Mouse (Mus musculus) liver, embryonic 15.5 days (tissue): ENCODE measurements around the gene Mul1. TPM values are rescaled to one million over a fixed set of nuclear protein-coding genes. Genes with fewer than 3 reads are reported as not detected.
A peak's percentile ranks its signal among the peaks of the same experiment; 100 is the strongest.

Experiments used
- ATAC-seq: fragments of 200-750 bp; cut with Nextera tagmentation; 2 replicates; pipeline ENCODE4 v1.8.0; 2017; ENCODE audit warnings: moderate number of reproducible peaks, mild to moderate bottlenecking, moderate library complexity; ENCODE audit not compliant: insufficient read depth
- H3K27ac ChIP-seq: fragments of 300-500 bp; sonication (generic); replicated peaks from 2 replicates; pipeline ENCODE4 v1.5.1; 2015; ENCODE audit warnings: mild to moderate bottlenecking, inconsistent platforms
- H3K27me3 ChIP-seq: fragments of 300-500 bp; sonication (generic); 2 replicates; pipeline ENCODE4 v1.6.1; 2015; ENCODE audit warnings: mild to moderate bottlenecking, inconsistent platforms
- H3K36me3 ChIP-seq: fragments of 300-500 bp; sonication (generic); replicated peaks from 2 replicates; pipeline ENCODE4 v1.6.1; 2015; ENCODE audit warnings: moderate library complexity, mild to moderate bottlenecking, inconsistent platforms
- H3K4me1 ChIP-seq: fragments of 300-500 bp; sonication (generic); replicated peaks from 2 replicates; pipeline ENCODE4 v1.6.1; 2015; ENCODE audit warnings: inconsistent platforms
- H3K4me2 ChIP-seq: fragments of 300-500 bp; sonication (generic); 2 replicates; pipeline ENCODE4 v1.6.1; 2015; ENCODE audit warnings: moderate library complexity, mild to moderate bottlenecking, inconsistent platforms
- H3K4me3 ChIP-seq: fragments of 300-500 bp; sonication (generic); replicated peaks from 2 replicates; pipeline ENCODE4 v1.5.1; 2015; ENCODE audit warnings: mild to moderate bottlenecking, inconsistent platforms
- H3K9ac ChIP-seq: fragments of 300-500 bp; sonication (generic); 2 replicates; pipeline ENCODE4 v1.6.1; 2015; ENCODE audit warnings: moderate library complexity, mild to moderate bottlenecking, inconsistent platforms
- H3K9me3 ChIP-seq: fragments of 300-500 bp; sonication (generic); replicated peaks from 2 replicates; pipeline ENCODE4 v1.6.1; 2016; ENCODE audit warnings: inconsistent platforms
- WGBS: fragments of 180-500 bp; shearing (Covaris S2); methylation state at CpG from one replicate; pipeline ENCODE4 v1.1.7; 2015; ENCODE audit warnings: mixed read lengths; ENCODE audit not compliant: insufficient replicate concordance; 5-methylcytosine and 5-hydroxymethylcytosine counted together
- polyA plus RNA-seq: library from polyadenylated mRNA; unstranded; fragments of >200 nt; fragmentation: Nextera tagmentation; extraction: Ambion mirVana; gene quantifications from 2 replicates; pipeline ENCODE4 v1.2.1, GENCODE M21; 2015

Gene Mul1
- polyA plus RNA-seq, 1 experiment from 2014 or later, result 8.6 TPM

- H3K27me3 ChIP-seq, result peaks cover 79% of the 10 kb centered on the region
- H3K9me3 ChIP-seq, result no peaks in the 10 kb centered on the region
- ATAC-seq, result peak; percentile 66
- H3K4me2 ChIP-seq, result peak overlapping the region; percentile 39
- no peak overlapping the region for H3K9ac ChIP-seq
- no peak overlapping the region for H3K4me3 ChIP-seq
- 2% methylated on average over 11 of the region's 11 CpGs for WGBS
- peaks cover 28% of the 10 kb centered on the region for H3K4me1 ChIP-seq
- H3K27ac ChIP-seq, result peak overlapping the region; percentile 66
- no peaks in the 10 kb centered on the region for H3K36me3 ChIP-seq
Observed at GRCm38 (mm10) chr4:138463832-138464487, 29.5 kb downstream of the Mul1 start.

GRCm38 (mm10) chr4:138464667-138465353 is 30.3 kb downstream of the Mul1 start:
- no peaks in the 10 kb centered on the region for H3K36me3 ChIP-seq
- 0 out of 2 replicates have a peak overlapping the region, but pooled peaks have one; percentile 24 for H3K4me3 ChIP-seq
- no peaks in the 10 kb centered on the region for H3K9me3 ChIP-seq
- 2% methylated on average over 20 of the region's 22 CpGs for WGBS
- no peak overlapping the region for H3K9ac ChIP-seq
- ATAC-seq, result peak; percentile 58
- H3K4me1 ChIP-seq, result peaks cover 28% of the 10 kb centered on the region
- peaks cover 76% of the 10 kb centered on the region for H3K27me3 ChIP-seq
- H3K4me2 ChIP-seq, result peak overlapping the region; percentile 39
- H3K27ac ChIP-seq, result 0 out of 2 replicates have a peak overlapping the region, but pooled peaks have one; percentile 48

DNA sequence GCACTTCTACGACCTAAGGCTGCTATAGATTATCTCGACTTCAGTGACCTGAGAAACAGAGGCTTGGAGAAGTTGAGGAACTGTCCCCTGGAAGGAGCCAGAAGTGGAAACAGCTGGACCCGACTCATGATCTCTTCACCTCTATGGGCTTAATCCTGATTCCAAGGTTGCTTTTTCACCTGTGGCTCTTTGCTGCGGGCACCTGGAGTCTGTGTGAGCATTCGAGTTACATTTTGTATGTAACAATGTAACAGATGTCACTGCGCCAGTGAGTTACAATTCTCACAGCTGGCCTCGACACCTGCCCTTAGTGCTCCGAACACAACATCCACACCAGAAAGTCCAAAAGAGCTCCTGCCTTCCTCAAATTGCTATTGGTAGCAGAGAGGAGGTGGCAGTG is 31.0 kb downstream of the Mul1 start:
- no peak overlapping the region for H3K27ac ChIP-seq
- H3K4me3 ChIP-seq, result no peak overlapping the region
- peaks cover 71% of the 10 kb centered on the region for H3K27me3 ChIP-seq
- H3K9me3 ChIP-seq, result no peaks in the 10 kb centered on the region
- WGBS, result 27% methylated on average over 8 of the region's 8 CpGs
- ATAC-seq, result no peak
- H3K9ac ChIP-seq, result no peak overlapping the region
- no peaks in the 10 kb centered on the region for H3K36me3 ChIP-seq
- peaks cover 28% of the 10 kb centered on the region for H3K4me1 ChIP-seq
- no peak overlapping the region for H3K4me2 ChIP-seq

DNA sequence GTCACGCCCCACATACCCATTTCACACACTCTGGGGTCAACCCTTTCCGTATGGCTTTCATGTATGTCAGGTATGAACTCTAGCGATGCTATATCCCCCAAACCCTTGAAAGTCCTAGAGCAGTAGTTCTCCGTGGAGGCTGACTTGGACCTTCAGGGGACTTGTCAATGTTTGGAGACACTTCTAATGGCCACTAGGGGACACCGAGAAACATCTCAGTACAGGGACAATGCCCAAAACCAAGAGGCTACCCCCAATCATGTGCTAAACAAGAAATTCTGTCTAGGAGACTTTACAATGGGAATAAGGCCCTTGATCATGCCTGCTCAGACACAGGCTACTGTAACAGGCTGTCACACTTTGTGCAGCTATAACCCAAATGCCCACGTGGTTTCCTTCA is 32.2 kb downstream of the Mul1 start:
- H3K27ac ChIP-seq, result no peak overlapping the region
- no peak overlapping the region for H3K4me3 ChIP-seq
- no peak overlapping the region for H3K4me2 ChIP-seq
- no peak for ATAC-seq
- H3K36me3 ChIP-seq, result no peaks in the 10 kb centered on the region
- H3K9ac ChIP-seq, result no peak overlapping the region
- peaks cover 21% of the 10 kb centered on the region for H3K4me1 ChIP-seq
- peaks cover 66% of the 10 kb centered on the region for H3K27me3 ChIP-seq
- no peaks in the 10 kb centered on the region for H3K9me3 ChIP-seq
- 54% methylated on average over 6 of the region's 6 CpGs for WGBS

DNA sequence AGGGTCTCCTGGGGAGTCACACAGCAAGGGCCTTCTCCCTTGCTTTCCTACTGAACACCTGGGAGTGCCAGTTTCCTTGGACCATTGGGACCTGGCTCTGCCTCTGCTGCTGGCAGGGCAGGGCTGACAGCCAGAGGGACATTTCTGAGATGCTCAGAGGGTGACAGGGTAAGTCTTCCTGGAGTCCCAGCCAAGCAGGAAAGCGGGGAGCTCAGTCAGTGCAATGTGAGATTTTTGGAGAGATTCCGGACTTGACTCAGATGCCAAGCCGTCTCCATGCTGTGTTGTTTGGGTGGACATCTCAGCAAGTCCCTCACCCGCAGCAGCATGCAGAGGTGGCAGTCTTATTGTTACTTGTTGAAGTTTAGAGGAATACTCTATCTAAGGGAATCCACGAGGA is 33.0 kb downstream of the Mul1 start:
- Histone ChIP-seq H3K27me3 (peaks cover 60% of the 10 kb centered on the region), H3K9me3 (no peaks in the 10 kb centered on the region), H3K4me1 (peaks cover 21% of the 10 kb centered on the region), H3K27ac (no peak overlapping the region), H3K4me2 (no peak overlapping the region), H3K4me3 (no peak overlapping the region), H3K9ac (no peak overlapping the region), H3K36me3 (no peaks in the 10 kb centered on the region)
- ATAC-seq, result no peak
- 67% methylated on average over 5 of the region's 5 CpGs for WGBS

DNA sequence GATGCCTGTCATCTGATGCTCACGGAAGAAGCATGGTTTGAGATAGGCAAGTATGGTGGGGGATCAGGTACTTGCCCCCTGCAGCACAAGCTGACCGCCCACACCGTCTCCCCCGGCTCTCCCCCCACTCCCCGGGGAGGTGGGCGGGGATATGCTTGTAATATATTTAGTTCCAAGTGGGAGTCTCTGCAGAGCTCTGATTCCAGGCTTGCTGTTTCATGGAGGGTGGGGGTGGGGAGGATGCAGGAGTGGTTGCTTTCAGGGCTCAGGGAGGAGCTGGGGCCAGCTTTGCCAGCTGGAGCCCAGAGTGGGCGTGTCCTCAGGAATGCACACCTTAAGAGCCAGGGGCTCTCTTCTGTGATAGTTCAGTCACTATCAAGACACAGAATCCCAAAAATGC is 34.6 kb downstream of the Mul1 start:
- Histone ChIP-seq H3K36me3 (no peaks in the 10 kb centered on the region), H3K27me3 (peaks cover 43% of the 10 kb centered on the region), H3K27ac (no peak overlapping the region), H3K9ac (no peak overlapping the region), H3K4me3 (no peak overlapping the region), H3K4me1 (peaks cover 8% of the 10 kb centered on the region; the same call in 1 of the 2 replicates), H3K4me2 (no peak overlapping the region), H3K9me3 (no peaks in the 10 kb centered on the region)
- 24% methylated on average over 7 of the region's 7 CpGs for WGBS
- no peak for ATAC-seq

GRCm38 (mm10) chr4:138471241-138471640 is 36.8 kb downstream of the Mul1 start:
- H3K4me2 ChIP-seq, result no peak overlapping the region
- no peak overlapping the region for H3K4me3 ChIP-seq

DNA sequence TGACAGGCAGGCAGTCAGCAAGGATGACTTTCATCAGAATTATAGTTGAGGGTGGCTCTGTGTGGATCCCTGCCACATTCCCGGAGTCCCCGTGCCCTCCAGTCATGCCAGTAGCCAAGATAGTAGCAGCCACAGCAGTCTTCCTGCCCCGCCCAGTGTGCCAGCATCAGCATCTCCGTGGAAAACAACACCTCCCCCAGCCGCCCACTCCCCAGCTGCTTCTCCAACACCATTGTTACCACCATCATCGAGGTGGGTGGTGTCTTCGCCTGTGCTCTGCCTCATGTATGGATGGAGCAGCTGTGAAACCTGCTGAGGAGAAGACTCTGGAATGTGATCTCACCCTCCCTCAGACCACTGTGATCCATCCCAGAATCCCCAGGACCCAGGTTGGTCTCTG is 45.1 kb downstream of the Mul1 start:
- no peaks in the 10 kb centered on the region for H3K4me1 ChIP-seq
- H3K36me3 ChIP-seq, result no peaks in the 10 kb centered on the region
- no peak overlapping the region for H3K4me3 ChIP-seq
- H3K9me3 ChIP-seq, result no peaks in the 10 kb centered on the region
- no peak overlapping the region for H3K27ac ChIP-seq
- no peaks in the 10 kb centered on the region; the same call in 1 of the 2 replicates for H3K27me3 ChIP-seq
- no peak overlapping the region for H3K4me2 ChIP-seq
- no peak overlapping the region for H3K9ac ChIP-seq
- no peak for ATAC-seq
- 55% methylated on average over 7 of the region's 7 CpGs for WGBS

More at GRCm38 (mm10) chr4:138471241-138471640, 36.8 kb downstream of the Mul1 start:
- no peak for ATAC-seq
- Histone ChIP-seq H3K4me1 (no peaks in the 10 kb centered on the region), H3K27me3 (peaks cover 22% of the 10 kb centered on the region), H3K27ac (no peak overlapping the region), H3K9me3 (no peaks in the 10 kb centered on the region), H3K36me3 (no peaks in the 10 kb centered on the region), H3K9ac (no peak overlapping the region)
- 46% methylated on average over 7 of the region's 7 CpGs for WGBS

DNA sequence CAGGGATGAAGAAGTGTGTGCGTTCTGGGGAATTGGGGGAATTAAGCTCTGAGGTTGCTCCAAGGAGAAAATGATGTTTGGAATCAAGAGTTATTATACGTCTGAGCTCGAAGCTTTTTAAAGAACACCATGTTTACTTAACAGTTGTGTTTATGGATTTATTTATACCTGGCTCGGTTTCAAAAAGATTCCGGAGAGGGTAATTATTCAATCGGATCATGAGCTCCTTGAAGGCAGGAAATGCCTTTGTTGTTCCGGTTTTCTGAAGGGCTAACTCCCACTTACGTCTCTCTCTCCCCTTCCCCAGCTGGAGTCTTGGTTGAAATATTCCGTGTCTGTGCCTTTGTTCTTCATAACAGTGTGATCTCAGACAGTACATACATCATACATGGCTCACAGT is 46.5 kb downstream of the Mul1 start:
- H3K4me2 ChIP-seq, result no peak overlapping the region
- no peaks in the 10 kb centered on the region for H3K4me1 ChIP-seq
- no peak for ATAC-seq
- no peaks in the 10 kb centered on the region for H3K36me3 ChIP-seq
- no peaks in the 10 kb centered on the region; the same call in 1 of the 2 replicates for H3K27me3 ChIP-seq
- H3K9me3 ChIP-seq, result no peaks in the 10 kb centered on the region
- H3K27ac ChIP-seq, result no peak overlapping the region
- H3K9ac ChIP-seq, result no peak overlapping the region
- no peak overlapping the region for H3K4me3 ChIP-seq
- WGBS, result 28% methylated on average over 9 of the region's 9 CpGs

DNA sequence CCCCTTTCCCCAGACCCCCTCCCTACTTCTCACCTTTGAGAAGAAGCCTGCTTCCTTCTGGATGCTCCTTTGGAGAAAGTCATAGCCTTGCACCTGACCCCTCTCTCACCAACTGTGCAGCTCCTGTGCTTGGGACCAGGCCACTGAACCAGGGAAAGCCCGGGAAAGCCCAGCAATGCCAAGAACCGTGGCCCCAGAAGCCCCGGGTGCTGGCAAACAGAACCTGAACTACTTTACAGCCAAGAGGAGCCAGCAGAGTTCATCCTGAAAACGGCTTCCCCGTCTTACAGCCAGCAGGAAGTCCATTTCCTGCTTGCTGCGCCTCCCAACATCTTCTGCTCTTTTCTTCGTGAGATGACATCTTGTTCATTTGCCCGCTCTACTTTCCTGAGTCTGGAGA is 48.2 kb downstream of the Mul1 start:
- 30% methylated on average over 8 of the region's 8 CpGs for WGBS
- no peak for ATAC-seq
- no peak overlapping the region for H3K27ac ChIP-seq
- H3K9ac ChIP-seq, result no peak overlapping the region
- no peaks in the 10 kb centered on the region for H3K9me3 ChIP-seq
- H3K36me3 ChIP-seq, result no peaks in the 10 kb centered on the region
- no peaks in the 10 kb centered on the region for H3K4me1 ChIP-seq
- no peak overlapping the region for H3K4me3 ChIP-seq
- no peak overlapping the region for H3K4me2 ChIP-seq
- H3K27me3 ChIP-seq, result no peaks in the 10 kb centered on the region

DNA sequence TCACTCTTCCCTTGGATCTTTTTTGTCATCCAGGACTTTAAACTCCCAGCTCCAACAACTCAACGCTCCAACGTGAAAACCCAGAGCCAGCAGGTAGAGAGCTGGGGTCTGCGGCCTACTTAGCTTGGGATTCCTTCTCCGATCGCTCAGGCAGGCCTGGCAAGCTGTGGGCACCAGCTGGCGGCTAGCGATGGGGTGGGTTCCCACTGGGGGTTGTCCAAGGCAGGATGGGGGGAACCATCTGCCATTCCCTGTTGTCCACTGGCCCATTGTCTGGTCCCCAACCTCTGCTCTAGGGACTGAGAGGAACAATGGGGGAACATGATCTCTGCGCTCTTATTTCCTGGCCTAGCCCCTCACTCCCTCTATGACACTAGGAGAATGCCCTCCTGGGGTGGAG is 53.8 kb downstream of the Mul1 start:
- H3K9me3 ChIP-seq, result no peaks in the 10 kb centered on the region
- H3K4me1 ChIP-seq, result no peaks in the 10 kb centered on the region
- H3K27ac ChIP-seq, result no peak overlapping the region
- H3K4me3 ChIP-seq, result no peak overlapping the region
- WGBS, result 56% methylated on average over 8 of the region's 8 CpGs
- no peaks in the 10 kb centered on the region for H3K36me3 ChIP-seq
- ATAC-seq, result no peak
- no peak overlapping the region for H3K4me2 ChIP-seq
- H3K9ac ChIP-seq, result no peak overlapping the region
- H3K27me3 ChIP-seq, result no peaks in the 10 kb centered on the region
